Mouse (Mus musculus): ENCODE data around the gene Kcnh4. TPM values are rescaled to one million over a fixed set of nuclear protein-coding genes. Genes with fewer than 3 reads are reported as not detected.
A peak's percentile ranks its signal among the peaks of the same experiment; 100 is the strongest.

Kcnh4 gene
- polyA plus RNA-seq, 1 experiment from 2014 or later, result 5.7 TPM

GRCm38 (mm10) chr11:100703851-100704531 is 55.8 kb downstream of the Kcnh4 start, which contains the start of gene Dhx58:
Gene Dhx58 (minus strand): TSS chr11:100704271.
- Histone ChIP-seq H3K9me3 (ENCODE audit: control insufficient read depth, low read length) (no peaks in the 10 kb centered on the region), H3K36me3 (ENCODE audit: control insufficient read depth, insufficient read depth, low read length) (peaks cover 5% of the 10 kb centered on the region; the same call in 1 of the 2 replicates), H3K4me3 (ENCODE audit: low read depth, low read length) (no peak within 1 kb of the TSS), H3K4me1 (replicated peaks; ENCODE audit: control insufficient read depth, insufficient read depth, low read length) (no peaks in the 10 kb centered on the region), H3K27ac (ENCODE audit: low read depth, low read length) (no peak within 1 kb of the TSS), H3K27me3 (ENCODE audit: control insufficient read depth, insufficient read depth, low read length) (no peaks in the 10 kb centered on the region), H3K4me2 (replicated peaks; ENCODE audit: low read depth, low read length) (no peak within 1 kb of the TSS), H3K9ac (ENCODE audit: low read depth, low read length) (no peak within 1 kb of the TSS)
- ATAC-seq (ENCODE audit: low FRiP score) (no peak), DNase-seq (ENCODE audit: low spot score) (no peak)
- 68% methylated on average over 7 of the region's 7 CpGs for WGBS

GRCm38 (mm10) chr11:100703366-100703765 is 56.4 kb downstream of the Kcnh4 start:
- DNase-seq (ENCODE audit: low spot score) (no peak), ATAC-seq (ENCODE audit: low FRiP score) (no peak)
- Histone ChIP-seq H3K9ac (ENCODE audit: low read depth, low read length) (no peak overlapping the region), H3K9me3 (ENCODE audit: control insufficient read depth, low read length) (no peaks in the 10 kb centered on the region), H3K4me1 (replicated peaks; ENCODE audit: control insufficient read depth, insufficient read depth, low read length) (no peaks in the 10 kb centered on the region), H3K4me2 (replicated peaks; ENCODE audit: low read depth, low read length) (no peak overlapping the region), H3K27ac (ENCODE audit: low read depth, low read length) (no peak overlapping the region), H3K27me3 (ENCODE audit: control insufficient read depth, insufficient read depth, low read length) (no peaks in the 10 kb centered on the region), H3K36me3 (ENCODE audit: control insufficient read depth, insufficient read depth, low read length) (peaks cover 3% of the 10 kb centered on the region; the same call in 1 of the 2 replicates), H3K4me3 (ENCODE audit: low read depth, low read length) (no peak overlapping the region)
- WGBS, result 70% methylated on average over 11 of the region's 11 CpGs

- no peak for ATAC-seq (ENCODE audit: low FRiP score)
These were observed 56.8 kb downstream of the Kcnh4 start for GRCm38 (mm10) chr11:100702906-100703305.

GRCm38 (mm10) chr11:100702081-100702851 is 57.5 kb downstream of the Kcnh4 start:
- WGBS, result 39% methylated on average over 19 of the region's 19 CpGs
- H3K4me2 ChIP-seq (replicated peaks; ENCODE audit: low read depth, low read length), result no peak overlapping the region
- no peaks in the 10 kb centered on the region for H3K27me3 ChIP-seq (ENCODE audit: control insufficient read depth, insufficient read depth, low read length)
- DNase-seq (ENCODE audit: low spot score) (peak; percentile 86), ATAC-seq (ENCODE audit: low FRiP score) (no peak)
- H3K9me3 ChIP-seq (ENCODE audit: control insufficient read depth, low read length), result no peaks in the 10 kb centered on the region
- H3K4me3 ChIP-seq (ENCODE audit: low read depth, low read length), result no peak overlapping the region
- H3K27ac ChIP-seq (ENCODE audit: low read depth, low read length), result no peak overlapping the region
- H3K36me3 ChIP-seq (ENCODE audit: control insufficient read depth, insufficient read depth, low read length), result peaks cover 3% of the 10 kb centered on the region; the same call in 1 of the 2 replicates
- H3K9ac ChIP-seq (ENCODE audit: low read depth, low read length), result no peak overlapping the region
- H3K4me1 ChIP-seq (replicated peaks; ENCODE audit: control insufficient read depth, insufficient read depth, low read length), result no peaks in the 10 kb centered on the region

More at GRCm38 (mm10) chr11:100702906-100703305, 56.8 kb downstream of the Kcnh4 start:
- no peak overlapping the region for H3K9ac ChIP-seq (ENCODE audit: low read depth, low read length)
- H3K4me3 ChIP-seq (ENCODE audit: low read depth, low read length), result no peak overlapping the region
- no peak overlapping the region for H3K4me2 ChIP-seq (replicated peaks; ENCODE audit: low read depth, low read length)
- no peaks in the 10 kb centered on the region for H3K4me1 ChIP-seq (replicated peaks; ENCODE audit: control insufficient read depth, insufficient read depth, low read length)
- H3K27me3 ChIP-seq (ENCODE audit: control insufficient read depth, insufficient read depth, low read length), result no peaks in the 10 kb centered on the region
- H3K36me3 ChIP-seq (ENCODE audit: control insufficient read depth, insufficient read depth, low read length), result peaks cover 3% of the 10 kb centered on the region; the same call in 1 of the 2 replicates
- WGBS, result 43% methylated on average over 7 of the region's 7 CpGs
- H3K27ac ChIP-seq (ENCODE audit: low read depth, low read length), result no peak overlapping the region
- DNase-seq (ENCODE audit: low spot score), result no peak
- H3K9me3 ChIP-seq (ENCODE audit: control insufficient read depth, low read length), result no peaks in the 10 kb centered on the region

GRCm38 (mm10) chr11:100701301-100701700 is 58.4 kb downstream of the Kcnh4 start:
- ATAC-seq (ENCODE audit: low FRiP score) (no peak), DNase-seq (ENCODE audit: low spot score) (peak; percentile 50)
- H3K9ac ChIP-seq (ENCODE audit: low read depth, low read length), result 0 out of 2 replicates have a peak overlapping the region, but pooled peaks have one; percentile 45
- peaks cover under 1% of the 10 kb centered on the region; the same call in 1 of the 2 replicates for H3K36me3 ChIP-seq (ENCODE audit: control insufficient read depth, insufficient read depth, low read length)
- no peaks in the 10 kb centered on the region for H3K9me3 ChIP-seq (ENCODE audit: control insufficient read depth, low read length)
- no peaks in the 10 kb centered on the region for H3K27me3 ChIP-seq (ENCODE audit: control insufficient read depth, insufficient read depth, low read length)
- 2% methylated on average over 14 of the region's 14 CpGs for WGBS
- H3K4me1 ChIP-seq (replicated peaks; ENCODE audit: control insufficient read depth, insufficient read depth, low read length), result no peaks in the 10 kb centered on the region
- H3K27ac ChIP-seq (ENCODE audit: low read depth, low read length), result no peak overlapping the region
- peak overlapping the region; percentile 19 for H3K4me2 ChIP-seq (replicated peaks; ENCODE audit: low read depth, low read length)
- H3K4me3 ChIP-seq (ENCODE audit: low read depth, low read length), result 0 out of 2 replicates have a peak overlapping the region, but pooled peaks have one; percentile 4

GRCm38 (mm10) chr11:100700710-100701109 is 59.0 kb downstream of the Kcnh4 start:
- WGBS, result 76% methylated on average over 3 of the region's 3 CpGs
- Histone ChIP-seq H3K27me3 (ENCODE audit: control insufficient read depth, insufficient read depth, low read length) (no peaks in the 10 kb centered on the region), H3K4me2 (replicated peaks; ENCODE audit: low read depth, low read length) (no peak overlapping the region), H3K9ac (ENCODE audit: low read depth, low read length) (no peak overlapping the region), H3K36me3 (ENCODE audit: control insufficient read depth, insufficient read depth, low read length) (no peaks in the 10 kb centered on the region), H3K27ac (ENCODE audit: low read depth, low read length) (no peak overlapping the region), H3K4me1 (replicated peaks; ENCODE audit: control insufficient read depth, insufficient read depth, low read length) (no peaks in the 10 kb centered on the region), H3K4me3 (ENCODE audit: low read depth, low read length) (no peak overlapping the region), H3K9me3 (ENCODE audit: control insufficient read depth, low read length) (no peaks in the 10 kb centered on the region)
- ATAC-seq (ENCODE audit: low FRiP score), result no peak
- DNase-seq (ENCODE audit: low spot score), result no peak

GRCm38 (mm10) chr11:100697921-100698320 is 61.8 kb downstream of the Kcnh4 start:
- Histone ChIP-seq H3K36me3 (ENCODE audit: control insufficient read depth, insufficient read depth, low read length) (no peaks in the 10 kb centered on the region), H3K27me3 (ENCODE audit: control insufficient read depth, insufficient read depth, low read length) (no peaks in the 10 kb centered on the region), H3K4me3 (ENCODE audit: low read depth, low read length) (no peak overlapping the region), H3K27ac (ENCODE audit: low read depth, low read length) (no peak overlapping the region), H3K4me2 (replicated peaks; ENCODE audit: low read depth, low read length) (no peak overlapping the region), H3K9ac (ENCODE audit: low read depth, low read length) (no peak overlapping the region), H3K9me3 (ENCODE audit: control insufficient read depth, low read length) (no peaks in the 10 kb centered on the region), H3K4me1 (replicated peaks; ENCODE audit: control insufficient read depth, insufficient read depth, low read length) (no peaks in the 10 kb centered on the region; the same call in 1 of the 2 replicates)
- no peak for ATAC-seq (ENCODE audit: low FRiP score)
- no peak for DNase-seq (ENCODE audit: low spot score)
- 79% methylated on average over 7 of the region's 7 CpGs for WGBS

GRCm38 (mm10) chr11:100694926-100695325 is 64.8 kb downstream of the Kcnh4 start:
- WGBS, result 43% methylated on average over 5 of the region's 5 CpGs
- DNase-seq (ENCODE audit: low spot score) (peak; percentile 87), ATAC-seq (ENCODE audit: low FRiP score) (no peak)
- H3K9ac ChIP-seq (ENCODE audit: low read depth, low read length), result no peak overlapping the region
- no peaks in the 10 kb centered on the region for H3K9me3 ChIP-seq (ENCODE audit: control insufficient read depth, low read length)
- no peak overlapping the region for H3K4me3 ChIP-seq (ENCODE audit: low read depth, low read length)
- H3K27me3 ChIP-seq (ENCODE audit: control insufficient read depth, insufficient read depth, low read length), result peaks cover 9% of the 10 kb centered on the region; the same call in 1 of the 2 replicates
- no peaks in the 10 kb centered on the region for H3K36me3 ChIP-seq (ENCODE audit: control insufficient read depth, insufficient read depth, low read length)
- H3K27ac ChIP-seq (ENCODE audit: low read depth, low read length), result no peak overlapping the region
- H3K4me2 ChIP-seq (replicated peaks; ENCODE audit: low read depth, low read length), result no peak overlapping the region
- peaks cover 3% of the 10 kb centered on the region; the same call in 1 of the 2 replicates for H3K4me1 ChIP-seq (replicated peaks; ENCODE audit: control insufficient read depth, insufficient read depth, low read length)
